Mouse (Mus musculus) left cerebral cortex, postnatal 4 days (tissue): Measurements from ENCODE around the gene 2010111I01Rik. TPM values are rescaled to one million over a fixed set of nuclear protein-coding genes. Genes with fewer than 3 reads are reported as not detected.
"Not testable (repeated sequence)": the region's sequence is repeated elsewhere in the genome, so short reads cannot be mapped to it uniquely, and the experiment has no call there.

Experiments used
- DNase-seq: peaks from one replicate; pipeline ENCODE4 v3.0.0-alpha.2; 2022
- intact Hi-C: fragments of 180-260 bp; cut with DNase I; formaldehyde crosslinking; loops from one replicate; pipeline ENCODE4 v1.15.1; 2025
- total RNA-seq, 2 experiments: library from RNA; stranded (reverse); gene quantifications; 2 replicates each; pipeline ENCODE4 v1.2.3; 2021

2010111I01Rik gene
- total RNA-seq, 2 experiments from 2014 or later, result 42.3 to 51.9 TPM

- intact Hi-C loops, result no loop called here
- no peak for DNase-seq
Observed at GRCm38 (mm10) chr13:63187145-63188143, 222.8 kb downstream of the 2010111I01Rik start.

DNA sequence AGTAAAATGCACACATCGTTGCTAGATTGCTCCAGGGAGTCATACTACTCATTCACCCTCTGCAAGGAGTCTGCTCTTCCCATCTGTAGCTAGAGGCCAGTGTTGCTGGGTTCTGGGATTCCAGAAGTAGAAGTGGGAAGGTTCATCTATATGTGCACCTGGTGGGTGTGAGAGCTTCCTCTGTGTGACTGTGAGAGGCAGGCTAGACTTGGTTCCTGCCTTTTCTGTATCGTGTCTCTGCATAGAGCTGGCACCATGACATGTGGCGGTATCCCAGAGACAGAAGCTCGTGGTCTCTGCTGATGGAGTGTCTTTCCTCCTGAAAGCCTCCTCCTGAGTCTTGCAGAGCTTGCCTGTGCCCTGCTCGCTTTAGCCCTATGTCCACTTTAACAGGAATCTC, 223.6 kb downstream of the 2010111I01Rik start:
- DNase-seq, result no peak
- intact Hi-C loops, result no loop called here

- intact Hi-C loops, result no loop called here
- DNase-seq, result no peak
Observed at GRCm38 (mm10) chr13:63188811-63189210, 224.1 kb downstream of the 2010111I01Rik start.

DNA sequence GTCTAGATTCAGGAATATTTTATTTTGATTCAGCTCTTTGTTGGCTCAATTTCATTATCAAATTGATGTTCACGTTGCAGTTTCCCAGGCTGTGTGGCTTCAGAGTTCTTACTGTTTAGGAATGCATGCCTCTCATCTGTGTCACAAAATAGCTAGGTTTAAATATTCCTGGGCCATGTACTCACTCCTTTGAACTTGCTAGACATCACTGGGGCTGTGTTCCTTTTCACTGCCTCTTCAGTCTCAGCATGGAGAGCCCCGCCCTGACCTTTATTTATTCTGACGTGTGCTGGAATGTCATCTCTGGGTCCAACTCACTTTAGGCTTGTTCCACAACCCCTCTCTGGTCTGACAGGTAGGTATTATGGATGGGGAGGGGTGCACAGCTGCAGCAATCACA, 228.7 kb downstream of the 2010111I01Rik start:
- intact Hi-C loops, result no loop called here
- no peak for DNase-seq

DNA sequence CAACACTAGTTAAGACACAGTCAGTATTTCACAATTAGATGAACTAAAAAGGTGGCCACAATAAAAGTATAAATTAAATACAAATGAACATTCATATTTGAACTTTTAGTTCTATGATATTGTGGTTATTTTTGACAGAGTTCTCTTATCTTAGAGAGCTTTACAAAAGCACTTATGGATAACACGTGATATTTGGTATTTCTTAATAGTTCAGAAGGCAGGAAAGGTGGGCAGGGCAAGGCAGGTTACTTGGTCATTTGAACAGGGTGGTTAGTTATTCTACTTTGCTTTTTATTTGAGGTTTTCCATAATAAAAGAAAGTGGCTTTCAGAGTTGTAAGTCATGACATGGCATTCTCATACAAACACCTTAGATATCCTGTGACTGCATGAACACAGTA, 233.3 kb downstream of the 2010111I01Rik start:
- no peak for DNase-seq
- intact Hi-C loops, result no loop called here

DNA sequence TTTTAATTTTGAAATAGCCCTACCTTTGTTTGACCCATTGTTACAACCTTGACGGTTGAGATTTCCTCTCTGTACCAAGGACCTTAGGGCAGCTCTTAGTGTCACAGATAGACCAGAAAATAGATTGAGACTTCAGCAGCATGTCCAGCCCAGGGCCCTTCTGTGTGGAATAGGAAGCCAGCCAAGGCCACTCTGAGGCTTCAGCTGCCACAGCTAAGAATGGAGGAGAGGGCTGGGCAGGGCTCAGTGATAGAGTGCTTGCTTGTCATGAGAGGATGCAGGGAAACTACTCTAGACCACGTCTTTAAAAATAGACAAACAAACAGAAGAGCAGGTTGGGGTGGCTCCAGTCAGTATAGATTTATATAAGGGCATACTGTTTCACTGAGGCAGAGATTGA, 234.9 kb downstream of the 2010111I01Rik start:
- intact Hi-C loops, result no loop called here

GRCm38 (mm10) chr13:63203502-63204278, 239.0 kb downstream of the 2010111I01Rik start:
- no peak for DNase-seq
- intact Hi-C loops, result no loop called here

More for the DNA sequence above, 234.9 kb downstream of the 2010111I01Rik start:
- DNase-seq, result peak; percentile 19

DNA sequence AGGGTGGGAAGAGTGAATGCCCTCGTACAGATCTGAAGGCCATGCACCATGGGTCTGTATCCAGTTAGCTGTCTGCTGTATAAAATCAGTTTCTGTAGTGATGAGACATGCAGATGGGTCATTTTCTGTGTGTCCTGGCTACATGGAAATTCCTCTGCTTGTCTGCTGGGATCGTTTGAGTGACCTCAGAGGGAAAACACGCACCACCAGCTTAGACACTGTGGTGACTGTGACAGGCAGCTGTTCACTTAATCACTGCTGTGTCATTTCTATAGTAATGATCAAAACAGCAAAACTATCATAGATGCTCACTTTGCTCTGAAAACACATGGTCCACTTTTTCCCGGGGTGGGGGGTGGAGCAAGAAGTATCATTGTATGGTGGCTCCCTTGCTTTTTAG, 241.1 kb downstream of the 2010111I01Rik start:
- intact Hi-C loops, result no loop called here
- no peak for DNase-seq

- intact Hi-C loops, result no loop called here
- DNase-seq, result no peak
Observed at GRCm38 (mm10) chr13:63206396-63206795, 241.7 kb downstream of the 2010111I01Rik start.

DNA sequence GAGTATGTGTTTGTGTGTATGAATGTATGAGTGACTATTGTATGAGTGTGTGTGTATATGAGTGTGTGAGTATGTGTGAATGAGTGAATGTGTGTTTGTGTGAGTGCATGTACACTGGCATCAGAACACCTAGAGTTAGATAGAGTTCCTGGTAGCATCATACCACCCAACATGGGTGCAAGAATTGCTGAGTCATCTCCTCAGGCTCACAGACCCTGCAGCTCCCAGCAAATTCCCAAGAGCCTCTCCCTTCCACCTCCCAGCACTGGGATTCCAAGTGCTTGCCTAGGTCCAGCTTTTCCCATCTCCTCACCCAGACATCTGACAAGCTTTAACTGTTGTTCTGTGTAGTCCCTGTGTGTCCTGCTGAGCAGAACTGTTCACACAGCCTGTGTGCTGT, 251.8 kb downstream of the 2010111I01Rik start:
- DNase-seq, result no peak
- intact Hi-C loops, result no loop called here

DNA sequence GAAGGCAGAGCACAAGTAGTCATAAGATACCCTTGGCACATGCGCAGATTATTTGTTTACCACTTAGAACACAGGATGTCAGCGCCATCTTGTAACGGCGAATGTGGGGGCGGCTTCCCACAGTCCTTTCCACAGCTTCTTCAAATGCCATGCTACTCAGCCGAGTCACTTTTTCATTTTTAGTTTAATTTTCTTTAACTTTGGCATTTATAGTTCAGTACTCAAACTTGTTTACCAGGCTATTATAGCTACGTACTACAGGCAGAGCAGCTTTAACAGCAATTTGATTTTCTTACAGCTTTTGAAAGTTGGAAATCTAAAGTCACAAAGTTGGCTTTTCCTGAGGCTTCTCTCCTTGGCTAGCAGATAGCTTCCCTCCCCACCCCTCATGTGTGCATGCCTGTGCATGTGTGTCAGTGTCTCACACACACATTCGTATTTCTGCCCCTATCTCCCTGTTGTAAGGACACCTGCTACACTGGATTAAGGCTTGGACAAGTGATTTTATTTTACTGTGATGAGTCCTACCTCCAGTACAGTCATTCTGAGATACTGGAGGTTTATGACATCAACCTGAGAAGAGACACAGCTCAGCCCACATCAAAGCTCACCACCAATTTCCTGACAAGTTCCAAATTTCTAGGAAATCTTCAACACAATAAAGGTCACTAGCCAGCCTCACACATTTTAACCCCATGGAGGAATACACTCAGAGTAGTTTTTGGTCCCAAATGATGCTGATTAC, 258.5 kb downstream of the 2010111I01Rik start:
- no peak for DNase-seq
- intact Hi-C loops, result no loop called here

DNA sequence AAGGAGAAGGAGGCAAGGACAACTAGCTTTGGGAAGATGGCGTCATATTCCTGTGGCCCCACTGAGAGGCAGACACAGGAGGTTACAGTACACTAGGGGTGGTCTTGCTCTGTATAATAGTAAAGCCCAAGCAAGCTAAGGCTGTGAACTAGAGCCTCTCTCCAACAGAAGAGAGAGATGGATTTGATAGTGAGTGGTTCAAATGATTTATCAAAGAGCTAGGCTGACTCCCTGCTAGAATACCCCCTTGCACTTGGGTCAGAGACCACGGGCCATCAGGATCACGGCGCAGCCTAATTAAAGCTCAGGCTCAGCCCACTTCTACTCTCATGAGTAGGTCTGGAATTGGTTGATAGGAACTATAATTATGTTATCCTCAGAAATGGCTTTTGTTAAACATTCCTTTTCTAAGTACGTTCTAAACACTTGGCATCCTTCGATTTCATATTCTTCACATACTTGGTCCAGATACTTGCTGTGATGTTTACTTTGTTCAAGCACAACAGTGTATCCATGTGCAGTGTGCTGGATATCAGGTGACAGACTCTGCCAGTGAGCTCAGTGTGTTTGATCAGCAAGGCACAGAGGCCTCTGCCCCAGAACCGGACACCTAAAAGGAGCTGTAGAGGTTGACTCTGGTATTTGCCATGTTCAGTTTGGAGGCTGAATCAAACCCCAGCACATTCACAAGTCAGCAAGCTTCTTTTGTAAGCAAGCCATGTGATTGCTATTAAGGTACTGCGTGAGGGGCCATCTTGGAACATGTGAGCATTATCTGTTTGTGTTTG, 261.3 kb downstream of the 2010111I01Rik start:
- intact Hi-C loops, result no loop called here
- DNase-seq, result no peak

DNA sequence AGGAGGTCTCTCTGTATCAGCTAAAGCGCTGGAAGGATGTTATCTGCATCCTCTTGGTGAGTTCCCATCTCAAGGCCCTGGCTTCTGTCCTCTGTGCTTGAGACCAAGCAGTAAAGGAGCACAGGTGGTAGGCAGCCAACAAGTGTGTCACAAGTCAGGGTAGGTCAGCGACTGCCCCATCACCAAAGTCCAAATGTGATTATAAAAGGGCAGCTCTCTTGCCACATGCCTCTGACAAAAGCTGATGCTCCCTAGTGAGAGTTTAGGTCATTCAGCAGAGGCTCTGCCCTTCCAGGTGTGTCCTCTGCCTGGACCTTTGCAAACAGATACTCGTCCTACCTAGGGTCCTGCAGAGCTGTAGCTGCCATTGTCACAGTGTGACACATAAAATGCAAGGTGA, 263.1 kb downstream of the 2010111I01Rik start:
- intact Hi-C loops, result no loop called here
- DNase-seq, result no peak

- no peak for DNase-seq
- intact Hi-C loops, result no loop called here
Observed at GRCm38 (mm10) chr13:63230955-63231701, 266.4 kb downstream of the 2010111I01Rik start.

DNA sequence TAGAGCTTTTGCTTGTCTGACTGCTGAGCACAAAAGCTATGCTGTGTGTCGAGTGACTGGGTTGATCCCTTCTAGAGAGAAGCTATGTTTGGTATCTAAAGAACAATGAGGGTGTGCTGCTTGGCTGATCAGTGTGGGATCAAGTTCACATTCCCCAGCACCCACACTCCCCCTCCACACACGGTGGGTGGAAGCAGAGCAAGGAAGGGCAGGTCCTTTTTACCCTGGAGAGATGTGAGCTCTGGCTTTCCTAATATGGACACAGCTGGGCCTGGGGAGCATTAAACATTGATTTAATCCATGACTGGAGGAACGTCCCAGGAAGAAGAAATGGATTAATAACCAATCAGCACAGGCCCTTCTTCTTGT, 267.0 kb downstream of the 2010111I01Rik start:
- DNase-seq, result no peak
- intact Hi-C loops, result no loop called here

GRCm38 (mm10) chr13:63232558-63232957, 267.9 kb downstream of the 2010111I01Rik start:
- intact Hi-C loops, result no loop called here
- no peak for DNase-seq

GRCm38 (mm10) chr13:63234520-63234919, 269.8 kb downstream of the 2010111I01Rik start:
- intact Hi-C loops, DNase-seq: not testable (repeated sequence)

DNA sequence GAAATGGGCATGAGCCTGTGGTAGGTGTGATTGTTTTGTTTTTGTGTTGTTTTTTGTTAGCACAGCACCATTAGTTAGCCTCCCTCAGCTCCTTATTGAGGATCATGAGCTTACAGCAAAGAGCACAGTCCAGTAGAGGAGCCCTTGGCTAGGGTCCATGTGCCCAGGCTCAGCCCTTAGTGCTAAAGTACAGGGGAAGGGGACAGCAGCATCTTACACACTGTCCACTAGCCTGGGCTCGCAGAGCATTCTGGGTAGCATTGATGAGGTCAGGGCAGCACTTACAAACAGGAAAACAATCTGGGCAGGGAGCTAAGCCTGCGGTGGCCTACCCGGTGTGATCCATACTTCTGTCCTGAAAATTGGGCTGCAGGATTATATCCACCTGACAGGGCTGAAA, 270.9 kb downstream of the 2010111I01Rik start:
- no peak for DNase-seq
- intact Hi-C loops, result no loop called here

DNA sequence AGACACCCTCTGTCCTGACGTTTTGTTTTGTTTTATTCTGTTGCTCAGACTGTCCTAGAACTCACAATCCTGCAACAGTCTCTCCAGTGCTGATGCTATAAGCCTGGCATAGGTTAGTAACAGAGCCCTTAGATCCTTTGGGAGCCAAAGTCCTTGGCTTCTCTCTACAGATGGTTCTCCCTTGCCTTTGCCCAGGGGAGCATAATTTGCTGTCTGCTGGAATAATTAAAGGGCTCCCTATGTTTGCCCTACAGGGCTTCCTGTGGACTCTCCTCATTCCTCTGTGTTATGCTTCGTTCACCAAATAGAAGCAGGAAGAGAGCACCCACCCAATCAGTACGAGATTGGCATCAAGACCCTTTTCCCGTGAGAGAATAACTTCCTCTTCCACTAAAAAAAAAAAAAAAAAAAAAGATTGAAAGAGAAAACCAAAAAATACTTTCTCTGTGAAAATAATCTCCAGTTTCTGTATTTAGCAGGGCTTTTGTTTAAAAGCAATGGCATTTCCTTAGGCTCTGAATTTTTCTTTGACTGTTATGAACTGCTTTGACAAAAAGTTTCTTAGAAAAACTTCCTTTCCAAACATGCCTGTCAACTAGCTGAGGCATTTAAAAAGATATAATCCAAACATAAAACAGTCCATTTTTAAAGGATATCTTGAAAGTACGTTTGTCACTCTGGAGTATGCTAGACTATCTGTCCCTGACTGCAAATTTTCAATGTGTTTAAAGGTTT, 271.6 kb downstream of the 2010111I01Rik start:
- no peak for DNase-seq
- intact Hi-C loops, result no loop called here
